Mouse (Mus musculus): ENCODE data around the gene Arfgap1.

DNA sequence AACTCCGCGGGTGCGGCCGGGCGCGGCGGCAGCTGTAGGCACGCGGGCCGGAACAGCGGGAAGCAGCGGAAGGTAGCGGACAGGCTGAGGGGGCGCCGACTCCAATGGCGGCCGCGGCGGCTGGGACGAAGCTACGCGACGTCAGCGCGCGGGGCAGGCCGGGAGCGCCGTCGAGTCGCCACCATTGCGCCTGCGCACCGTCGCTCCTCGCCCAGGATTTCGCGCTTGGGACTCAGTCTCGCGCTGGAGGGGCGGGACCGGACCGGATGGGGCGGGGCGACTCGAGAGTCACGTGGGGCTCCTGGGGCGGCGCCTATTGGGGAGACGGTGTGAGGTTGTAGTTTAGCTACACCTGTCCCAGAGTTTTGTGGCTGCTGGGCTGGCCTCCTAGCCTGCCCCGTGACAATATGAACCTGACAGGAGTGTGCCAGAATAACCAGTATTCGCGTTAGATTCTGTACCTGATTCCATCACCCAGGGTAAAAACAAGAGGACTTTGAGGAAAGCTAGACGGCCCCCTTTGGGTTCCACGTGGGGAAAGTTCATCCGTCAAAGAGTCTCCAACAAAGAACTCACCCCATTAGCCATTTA lies 46.1 kb upstream of the Arfgap1 start, which contains the start of gene Ythdf1:
- TF ChIP-seq CTCF (IDR thresholded peaks at IDR 0.05; ENCODE audit: extremely low read depth, insufficient read length, insufficient replicate concordance, low read depth, low read length) (no peak; the same call in 1 of the 2 replicates), POLR2A (IDR thresholded peaks at IDR 0.05; ENCODE audit: low read depth, low read length) (peak; percentile 52)

All from small intestine, adult 2 months (tissue).